Mouse (Mus musculus): ENCODE results near the gene Dnpep.

Gene Dnpep

DNA sequence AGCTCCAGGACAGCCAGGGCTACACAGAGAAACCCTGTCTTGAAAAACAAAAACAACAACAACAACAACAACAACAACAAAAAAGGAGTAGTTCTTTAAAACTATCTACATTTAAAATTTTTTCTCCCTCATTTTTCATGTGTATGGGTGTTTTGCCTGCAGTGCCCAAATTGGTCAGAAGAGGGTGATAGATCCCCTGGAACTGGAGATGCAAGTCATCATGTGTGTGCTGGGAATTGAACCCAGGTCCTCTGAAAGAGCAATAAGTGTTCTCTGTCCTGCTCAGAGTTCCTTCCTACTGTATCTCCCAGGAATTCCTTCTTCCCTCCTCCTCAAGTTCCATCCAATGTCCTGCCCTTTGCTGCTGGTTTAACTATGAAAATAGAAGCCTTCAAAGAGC lies 9.7 kb upstream of the Dnpep start:
- DNase-seq (ENCODE audit: low read depth): no peak

DNA sequence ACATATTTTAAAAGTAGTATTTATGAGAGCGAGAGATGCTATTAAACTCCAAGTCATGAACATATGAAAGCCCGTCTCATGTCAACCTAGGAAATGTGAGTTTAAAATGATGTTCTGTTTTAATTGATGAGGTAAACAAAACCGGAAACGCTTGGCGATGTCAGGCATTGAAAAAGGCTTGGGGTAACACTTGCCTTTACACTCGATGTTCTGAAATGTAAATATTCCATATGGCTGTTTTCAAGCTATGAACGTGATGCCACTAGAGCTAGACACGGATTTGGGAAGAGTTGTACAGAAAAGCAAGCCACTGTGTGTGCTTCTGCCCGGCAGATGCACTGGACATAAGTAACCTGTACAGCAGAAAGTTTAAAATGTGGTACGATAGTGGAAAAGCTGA lies 1.4 kb upstream of the Dnpep start:
- DNase-seq (ENCODE audit: low read depth): no peak

DNA sequence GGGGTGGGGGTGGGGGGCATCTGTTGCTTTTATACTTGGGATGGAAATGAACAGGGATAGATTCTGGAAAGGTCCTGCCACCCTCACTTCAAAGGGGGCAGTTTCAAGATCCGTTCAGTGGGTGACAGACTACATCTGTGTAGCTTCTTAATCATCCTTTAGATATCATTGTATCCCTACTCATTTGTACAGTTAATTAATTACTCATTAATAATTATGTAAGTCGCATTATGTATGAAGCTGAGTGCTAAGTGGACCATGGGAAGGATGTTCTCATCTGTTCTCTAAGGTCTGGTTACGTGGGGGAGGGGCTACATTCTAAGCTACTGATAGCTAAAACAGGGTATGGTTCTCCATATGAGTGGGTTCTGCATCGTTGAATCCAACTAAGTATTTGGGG lies 946 bp upstream of the Dnpep start:
- DNase-seq (ENCODE audit: low read depth): no peak

DNA sequence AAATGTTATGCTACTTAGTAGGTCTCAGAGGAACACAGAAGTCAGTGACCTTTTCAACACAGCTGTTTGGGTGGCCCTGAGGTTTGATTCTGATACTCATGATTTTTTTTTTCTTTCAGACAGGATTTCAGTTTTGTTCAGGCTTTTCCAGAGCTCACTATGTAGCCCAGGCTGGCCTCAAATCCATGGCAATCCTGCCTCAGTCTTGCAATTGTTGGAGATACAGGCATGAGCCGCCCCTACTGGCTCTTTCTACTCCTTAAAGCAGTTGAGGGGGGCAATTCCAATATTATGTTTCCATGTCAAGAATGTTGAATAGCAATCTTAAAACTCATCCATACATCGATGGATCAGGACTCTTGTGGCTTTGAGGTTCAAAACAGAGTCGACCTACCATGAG lies 511 bp upstream of the Dnpep start:
- no peak for DNase-seq (ENCODE audit: low read depth)

DNA sequence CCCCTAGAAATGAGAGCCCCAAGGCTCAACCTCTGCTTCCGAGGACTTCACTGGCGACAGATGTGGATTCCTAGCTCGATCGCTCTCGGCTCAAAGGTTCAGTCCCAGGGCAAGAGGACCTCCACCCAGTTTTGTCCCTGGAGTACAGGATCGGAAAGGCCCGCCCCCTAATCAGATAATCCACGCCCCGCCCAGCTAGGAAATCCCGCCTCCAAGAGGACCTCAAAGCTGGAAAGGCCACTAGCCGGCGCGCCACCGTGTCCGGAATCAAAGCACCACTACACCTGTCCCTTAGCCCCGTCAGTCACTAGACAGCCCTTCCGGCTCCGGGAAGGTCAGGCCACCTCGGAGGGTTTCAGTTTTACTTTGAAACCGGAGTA lies 939 bp downstream of the Dnpep start:
- DNase-seq (ENCODE audit: low read depth): peak; percentile 36

DNA sequence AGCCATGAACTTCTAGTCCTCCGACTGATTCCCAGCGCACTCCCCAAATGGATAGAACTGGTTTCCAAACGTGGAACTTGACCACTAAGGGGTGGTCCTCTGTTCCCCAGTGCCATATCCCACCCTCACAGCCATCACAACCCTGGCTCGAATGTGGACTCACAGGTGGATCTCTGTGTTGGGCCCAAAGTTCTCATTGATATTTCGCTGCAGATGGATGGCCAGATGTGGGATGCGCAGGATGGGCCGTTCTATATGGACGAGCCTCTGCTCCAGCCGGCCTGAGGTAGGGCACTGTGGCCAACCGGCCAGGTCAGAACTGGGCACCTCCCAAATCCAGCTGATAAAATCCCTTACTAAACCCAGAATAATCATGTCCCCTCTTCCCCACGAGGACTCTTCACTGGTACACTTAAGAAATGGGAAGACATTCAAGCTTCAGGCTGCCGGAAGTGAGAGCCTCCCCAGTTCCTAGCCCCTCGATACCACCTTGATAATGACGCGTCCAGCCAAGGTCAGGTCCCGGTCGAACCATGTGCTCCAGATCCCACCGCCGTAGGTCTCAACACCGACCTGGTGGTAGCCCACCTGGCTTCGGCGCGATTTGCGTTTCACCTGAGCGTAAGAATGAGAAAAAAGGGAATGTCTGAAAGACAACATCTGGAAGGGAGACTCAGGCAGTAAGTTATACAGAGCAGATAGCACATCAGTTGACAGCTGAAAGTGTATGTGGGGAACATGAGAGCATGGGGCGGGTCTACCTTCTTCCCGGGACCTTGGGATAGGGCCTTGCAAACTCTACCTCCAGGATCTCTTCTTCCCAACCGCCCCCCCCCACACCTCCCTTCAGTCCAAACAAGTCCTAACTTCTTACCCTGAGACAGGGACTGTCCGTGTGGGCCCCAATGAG lies 2.1 kb downstream of the Dnpep start:
- DNase-seq (ENCODE audit: low read depth): no peak

DNA sequence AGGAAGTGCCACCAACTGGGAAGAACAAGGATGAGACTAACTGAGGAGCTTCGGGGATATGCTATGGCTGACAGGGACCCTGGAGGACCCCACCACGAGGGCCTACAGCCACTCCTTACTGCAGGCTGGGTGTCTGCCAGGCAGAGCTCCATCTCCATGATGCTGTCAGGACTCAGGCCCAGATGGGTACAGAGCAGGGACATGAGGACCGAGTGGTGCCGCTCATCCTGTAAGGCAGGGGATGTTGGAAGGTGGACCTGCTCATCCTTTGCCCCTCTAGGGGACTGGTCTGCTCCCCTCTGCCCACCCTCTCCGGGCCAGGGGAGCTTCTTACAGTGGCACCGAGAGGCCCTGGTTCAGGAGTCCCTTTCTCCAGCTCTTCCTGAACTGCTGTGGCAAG lies 2.8 kb downstream of the Dnpep start:
- DNase-seq (ENCODE audit: low read depth): no peak

DNA sequence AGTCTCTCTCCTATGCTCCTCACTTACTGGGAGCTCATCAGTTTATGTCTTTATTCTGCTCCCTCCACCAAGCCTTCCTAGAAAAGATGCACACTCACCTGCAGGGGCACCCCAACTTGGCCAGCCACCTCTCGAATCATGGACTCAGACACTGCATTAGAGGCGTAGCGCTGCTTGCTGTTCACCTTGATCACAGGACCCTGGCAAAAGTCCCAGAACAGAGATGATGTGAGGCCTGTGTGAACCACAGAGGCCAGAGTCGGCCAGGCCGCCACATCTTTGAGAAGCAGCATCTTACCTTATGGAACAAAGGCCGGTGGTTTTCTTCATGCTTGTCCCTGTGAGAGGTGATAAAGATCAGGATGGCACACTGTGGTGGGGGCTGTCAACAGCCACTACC lies 6.1 kb downstream of the Dnpep start:
- DNase-seq (ENCODE audit: low read depth): no peak

DNA sequence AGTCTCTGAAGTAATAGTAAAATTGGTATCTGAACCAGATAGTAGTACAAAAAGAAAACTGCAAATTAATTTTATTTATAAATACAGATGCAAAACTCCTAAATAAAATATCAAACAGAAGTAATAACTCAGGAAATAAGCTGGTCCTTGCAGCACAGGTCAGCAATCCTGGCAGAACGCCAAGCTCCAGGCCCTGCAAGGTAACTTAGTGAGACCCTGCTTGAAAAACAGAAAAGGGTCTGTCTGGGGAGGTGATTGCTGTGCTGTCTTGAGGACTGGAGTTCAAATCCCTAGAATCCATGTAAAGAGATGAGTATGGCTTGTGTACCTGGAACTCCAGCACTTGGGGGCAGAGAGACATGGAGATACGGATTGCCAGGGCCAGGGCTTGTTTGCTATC lies 13.1 kb downstream of the Dnpep start:
- DNase-seq (ENCODE audit: low read depth): no peak

DNA sequence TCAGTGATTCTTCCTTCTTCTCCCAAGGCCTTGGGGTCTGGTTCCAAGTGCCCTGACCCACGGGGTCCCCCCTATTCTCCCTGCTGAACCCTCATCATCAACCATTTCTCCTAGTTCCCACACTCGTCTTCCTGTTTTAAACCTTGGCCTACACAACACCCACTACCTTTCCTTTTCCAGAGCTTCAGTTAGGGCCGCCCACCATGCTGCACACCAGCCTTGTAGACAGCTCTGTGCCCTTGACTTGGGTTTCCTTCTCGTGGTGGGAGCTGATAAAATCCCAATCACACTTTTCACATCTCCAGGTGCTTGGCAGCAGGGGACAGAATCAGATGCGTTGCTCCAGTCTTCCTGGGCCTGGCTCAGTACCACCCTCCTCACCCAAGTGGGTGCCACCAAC lies 23.5 kb downstream of the Dnpep start:
- DNase-seq (ENCODE audit: low read depth): no peak

DNA sequence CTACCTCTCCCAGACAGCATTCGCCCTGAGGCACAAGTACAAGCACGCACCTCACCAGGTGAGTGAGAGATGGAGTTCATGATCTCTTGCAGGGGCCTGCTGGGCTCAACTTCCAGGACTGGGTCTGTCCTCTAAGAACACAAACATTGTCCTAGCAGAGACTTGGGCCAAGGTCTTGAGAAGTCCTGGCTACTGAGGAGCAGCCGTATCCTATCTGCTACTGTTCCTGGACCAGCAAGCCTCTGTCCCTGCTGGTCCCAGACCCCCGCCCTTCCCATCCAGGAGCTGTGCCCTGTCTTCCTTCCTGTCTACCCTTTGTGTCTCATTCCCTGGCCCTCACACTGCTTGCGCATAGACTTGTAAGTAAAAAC lies 24.5 kb downstream of the Dnpep start:
- no peak for DNase-seq (ENCODE audit: low read depth)

DNA sequence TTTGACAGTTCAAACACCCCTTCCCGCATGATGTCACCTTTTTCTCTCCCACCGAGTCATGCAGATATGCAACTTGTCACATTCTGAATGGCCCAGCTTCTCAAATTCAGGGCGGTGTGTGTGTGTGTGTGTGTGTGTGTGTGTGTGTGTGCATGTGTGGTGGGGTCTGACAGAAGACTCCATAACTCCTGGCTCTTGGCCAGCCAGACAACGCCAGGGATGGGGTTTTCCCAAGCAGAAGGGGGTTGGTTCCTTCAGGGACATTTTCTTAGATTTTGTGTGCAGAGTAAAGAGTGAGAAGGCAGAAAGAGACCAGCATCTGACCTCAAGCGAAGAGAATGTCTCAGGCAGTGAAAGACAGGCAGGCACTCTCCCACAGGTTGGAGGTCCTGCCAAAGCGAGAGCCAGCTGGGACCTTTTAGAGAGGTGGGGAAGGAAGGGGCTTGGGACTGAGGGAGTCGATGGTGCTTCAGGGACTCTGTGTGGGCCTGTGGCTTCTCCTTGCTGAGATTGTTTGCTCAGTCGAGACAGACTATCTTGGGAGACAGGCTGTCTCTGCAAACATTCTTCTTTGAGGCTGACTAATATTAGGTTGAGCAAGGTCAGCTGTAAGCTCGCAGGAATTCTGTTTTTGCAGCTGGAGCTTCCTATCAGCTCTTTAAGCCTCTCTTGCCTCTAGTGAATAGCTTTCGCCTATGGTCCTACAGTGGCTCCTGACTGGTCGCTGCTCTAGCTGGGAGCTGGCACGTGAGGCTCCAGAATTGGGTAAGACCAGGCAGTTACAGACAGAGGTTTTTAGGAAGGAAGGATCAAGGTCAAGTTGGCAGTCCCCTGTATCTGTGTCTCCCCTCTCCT lies 25.1 kb downstream of the Dnpep start:
- peak; percentile 61 for DNase-seq (ENCODE audit: low read depth)

DNA sequence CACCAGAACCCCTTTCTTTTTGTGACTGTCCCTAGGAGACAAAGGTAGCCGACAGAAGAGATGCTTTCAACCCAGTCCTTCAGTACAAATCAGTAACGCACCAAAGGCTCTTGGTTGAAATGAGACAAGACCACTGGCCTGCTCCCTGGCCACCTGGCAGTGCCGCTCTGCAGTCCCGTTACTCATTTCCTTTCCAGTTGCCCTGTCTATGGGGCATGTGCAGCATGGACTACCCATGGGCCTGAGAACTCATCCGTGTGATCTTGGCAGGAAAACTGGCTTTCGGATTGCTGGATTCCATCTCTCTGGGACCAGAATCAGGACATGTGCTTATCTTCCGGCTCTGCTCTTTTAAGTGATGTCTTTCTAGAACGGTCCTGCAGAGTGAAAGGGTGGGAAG lies 26.5 kb downstream of the Dnpep start:
- DNase-seq (ENCODE audit: low read depth): no peak

DNA sequence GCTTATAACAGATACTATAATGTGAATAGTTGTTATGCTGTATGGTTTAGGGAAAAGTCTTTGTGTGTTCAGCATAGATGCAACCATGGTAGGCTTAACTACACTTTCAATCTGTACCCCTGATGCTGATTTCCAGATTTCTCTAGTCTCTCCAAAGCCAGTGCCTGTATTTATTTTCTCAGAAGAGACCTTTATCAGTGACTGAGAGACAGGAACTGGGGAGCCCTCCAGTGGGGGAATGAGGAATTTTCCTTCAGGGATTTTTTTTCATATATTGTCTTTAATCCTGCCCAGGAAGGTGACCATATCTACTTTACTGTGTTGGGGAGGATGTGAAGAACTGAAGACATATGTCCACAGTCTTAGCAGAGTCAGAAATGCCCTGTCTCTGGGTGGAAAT lies 27.2 kb downstream of the Dnpep start:
- DNase-seq (ENCODE audit: low read depth): no peak

DNA sequence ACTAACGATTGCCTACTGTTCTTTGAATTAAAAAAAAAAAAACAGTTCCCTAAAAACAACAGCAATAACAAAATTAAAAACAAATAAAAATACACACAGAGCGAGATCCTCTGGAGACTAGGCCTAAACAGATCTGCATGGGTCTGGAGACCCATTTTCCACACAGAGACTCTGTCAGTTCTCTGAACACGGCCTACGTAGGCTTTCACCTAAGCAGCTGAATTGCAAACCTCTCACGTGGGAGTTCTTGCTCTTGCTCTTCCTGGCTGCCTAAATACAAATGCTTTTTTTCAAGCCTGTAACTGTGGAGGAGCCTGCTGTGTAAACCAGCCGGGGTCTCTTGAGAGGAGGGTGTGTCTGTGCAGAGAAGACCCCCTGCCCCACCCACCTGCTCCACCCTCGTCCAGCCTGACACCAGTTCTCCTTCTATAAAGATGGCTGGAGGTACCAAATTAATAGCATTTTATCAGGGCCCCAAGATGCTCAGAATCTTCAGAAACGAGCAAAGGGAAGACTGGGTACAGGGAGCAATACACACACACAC lies 27.8 kb downstream of the Dnpep start:
- DNase-seq (ENCODE audit: low read depth): no peak

DNA sequence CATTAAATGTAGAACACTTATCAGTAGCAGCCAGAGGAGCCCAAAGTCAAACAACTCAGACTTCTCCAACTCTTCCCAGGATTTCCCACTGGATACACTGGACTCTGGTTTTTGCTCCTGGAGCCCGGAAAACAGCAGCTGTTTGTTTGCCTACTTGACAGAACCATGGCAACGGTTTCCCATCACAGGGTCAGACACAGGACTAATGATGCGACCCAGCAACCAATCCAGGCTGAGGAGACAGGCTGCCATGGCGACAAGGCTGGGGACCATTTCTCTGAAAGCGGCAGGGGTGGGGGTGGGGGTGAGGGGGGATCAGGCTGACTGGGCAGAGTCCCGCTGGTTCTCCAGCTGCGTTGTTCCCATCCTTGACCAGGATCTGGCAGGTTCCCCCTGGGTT lies 28.4 kb downstream of the Dnpep start:
- no peak for DNase-seq (ENCODE audit: low read depth)

DNA sequence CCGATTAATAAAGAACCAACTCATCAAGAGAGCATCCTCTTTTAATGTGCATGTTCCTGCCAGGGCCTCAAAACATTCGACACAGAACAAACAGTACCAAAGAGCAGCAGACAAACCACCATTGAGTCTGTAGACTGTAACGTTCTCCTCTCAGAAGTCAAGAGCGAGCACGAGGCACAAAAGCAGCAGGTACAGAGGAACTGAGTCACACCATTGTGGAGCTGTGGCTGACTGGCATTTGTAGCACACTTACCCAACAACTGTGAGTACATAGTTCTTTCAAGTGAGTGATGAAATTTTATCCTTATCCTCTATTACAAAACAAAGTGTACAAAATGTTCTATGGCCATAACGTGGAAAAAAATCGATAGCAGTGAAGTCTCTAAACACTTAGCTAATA lies 32.9 kb downstream of the Dnpep start:
- DNase-seq (ENCODE audit: low read depth): no peak

DNA sequence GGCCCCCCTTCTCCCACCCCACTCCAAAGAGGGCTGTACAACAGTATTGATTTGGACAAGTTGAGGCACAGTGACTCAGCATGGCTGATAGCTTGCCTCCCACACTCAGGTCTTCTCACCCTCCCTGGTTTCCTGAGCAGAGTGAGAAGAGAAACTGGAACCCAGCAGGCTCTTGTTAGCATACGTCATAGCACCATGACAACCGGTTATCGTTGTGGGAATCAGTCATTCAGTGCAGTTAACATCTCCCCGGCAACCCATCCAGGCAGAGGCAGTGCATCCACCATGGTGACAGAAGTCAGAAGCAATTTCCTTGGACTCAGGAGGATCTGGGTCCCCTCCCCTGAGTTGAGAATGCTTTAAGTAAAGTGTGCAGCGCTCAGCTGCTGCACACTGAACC lies 34.8 kb downstream of the Dnpep start:
- no peak for DNase-seq (ENCODE audit: low read depth)

DNA sequence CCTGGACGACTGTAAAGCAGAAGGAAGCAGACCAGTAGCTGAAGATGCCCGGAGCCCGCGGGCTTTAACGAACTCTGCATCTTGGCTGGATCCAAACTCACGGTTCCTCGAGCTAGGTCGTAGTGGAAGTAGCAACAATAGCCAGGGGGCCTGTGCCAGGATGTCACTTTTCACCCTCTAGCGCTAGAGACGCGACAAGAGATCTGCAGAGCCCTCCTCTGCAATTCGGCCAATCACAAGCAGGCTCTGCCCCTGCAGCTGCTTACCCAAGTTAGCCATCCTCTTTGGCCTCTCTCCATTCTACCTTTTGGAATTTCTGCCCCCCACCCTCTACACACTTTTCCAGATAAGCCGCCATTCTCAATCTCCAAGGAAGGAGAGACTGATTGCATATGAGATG lies 39.6 kb downstream of the Dnpep start, which contains the start of gene Resp18:
Gene Resp18 (minus strand): TSS at position 188 of the 400 bp plus-strand sequence.
- DNase-seq (ENCODE audit: low read depth): no peak

DNA sequence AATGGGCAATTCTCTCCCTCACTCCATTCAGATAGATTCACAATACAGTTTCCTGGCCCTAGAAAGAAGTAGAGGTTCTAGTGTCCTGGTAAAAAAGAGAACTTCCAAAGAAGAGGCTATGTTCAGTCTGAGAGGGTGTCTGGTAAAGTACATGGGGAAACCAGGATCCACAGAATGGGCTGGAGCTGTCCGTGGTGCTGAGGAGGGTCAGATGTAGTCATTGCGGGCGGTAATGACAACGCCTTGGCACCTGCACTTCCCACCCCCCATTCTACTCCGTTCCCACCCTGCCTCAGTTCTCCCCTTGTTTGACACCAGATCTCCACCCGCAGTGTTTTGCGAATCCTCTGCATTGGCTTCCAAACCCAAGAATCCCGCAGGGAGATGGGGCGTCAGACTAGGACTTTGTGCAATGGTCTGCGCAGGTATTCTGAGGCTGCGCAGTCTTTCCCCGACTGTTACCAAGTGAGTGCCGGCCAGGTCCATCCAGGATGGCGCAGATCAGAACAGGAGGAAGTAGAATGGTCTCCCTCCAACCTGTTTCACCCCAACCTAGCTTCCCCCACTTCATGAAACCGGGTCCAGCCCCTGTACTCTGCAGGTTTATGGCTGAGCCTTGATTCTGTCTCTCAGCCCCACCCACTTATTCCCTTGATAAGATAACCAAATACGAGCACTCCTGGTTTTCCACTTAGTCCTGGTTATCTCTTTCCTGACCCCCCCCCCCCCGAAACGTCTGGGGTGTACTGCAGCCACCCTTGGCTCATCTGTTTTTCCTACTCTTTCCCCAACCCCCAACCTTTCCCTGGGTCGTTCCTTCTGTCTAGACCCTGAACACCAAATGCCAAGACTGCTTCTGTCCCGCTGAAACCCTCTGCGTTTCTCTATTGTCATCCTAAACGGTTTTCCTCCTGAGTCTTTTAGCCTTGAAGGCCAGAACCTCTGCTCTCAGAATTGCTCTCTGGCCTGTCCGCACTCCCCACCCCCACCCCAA lies 40.3 kb downstream of the Dnpep start:
- DNase-seq (ENCODE audit: low read depth): no peak

DNA sequence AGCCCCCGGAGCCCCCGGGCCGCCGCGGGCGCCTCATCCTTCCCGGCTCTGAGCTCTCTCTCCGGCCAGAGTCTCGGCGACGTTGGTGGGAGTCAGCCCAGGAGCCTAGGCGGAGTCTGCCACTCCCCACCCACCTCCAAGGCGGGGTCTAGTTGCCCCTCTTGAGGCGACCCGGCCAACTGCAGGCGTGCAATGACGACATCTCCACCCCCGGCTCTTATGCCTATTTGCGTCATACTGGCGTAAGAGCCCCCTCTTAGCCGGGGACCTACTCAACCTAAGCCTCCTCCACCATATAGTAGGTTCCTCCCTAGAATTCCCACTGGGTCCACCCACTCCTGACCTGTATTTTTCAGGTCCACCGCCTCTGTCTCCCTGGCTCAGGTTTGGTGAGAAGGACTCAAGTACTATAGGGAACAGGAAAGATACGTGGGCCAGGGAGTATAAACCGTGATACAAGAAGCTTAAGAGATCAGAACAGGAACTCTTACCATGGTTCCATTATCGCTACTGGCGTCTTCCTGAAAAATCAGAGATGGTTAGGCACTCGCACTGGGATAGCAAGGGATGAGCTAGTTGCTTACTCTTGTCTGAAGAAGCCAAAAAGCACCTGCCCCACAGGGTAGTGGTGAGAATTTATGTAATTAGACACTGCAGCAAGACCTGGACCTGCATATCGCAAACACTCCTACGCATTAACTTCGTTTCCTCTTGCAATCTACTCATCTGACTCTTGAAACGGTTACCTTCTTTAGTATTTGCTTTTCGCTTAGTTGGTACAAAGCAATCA lies 53.5 kb downstream of the Dnpep start, which contains the start of gene Ptprn:
Gene Ptprn (minus strand): TSS at position 412 of the 790 bp plus-strand sequence.
- DNase-seq (ENCODE audit: low read depth): no peak

Data from fibroblast of lung, adult 2 months (primary cell).